Mouse (Mus musculus) forebrain, embryonic 15.5 days (tissue): Measurements from ENCODE around the gene Cep57l1. TPM values are rescaled to one million over a fixed set of nuclear protein-coding genes. Genes with fewer than 3 reads are reported as not detected.
A peak's percentile ranks its signal among the peaks of the same experiment; 100 is the strongest.

Experiments
- ATAC-seq: fragments of 200-750 bp; cut with Nextera tagmentation; replicated peaks from 2 replicates; pipeline ENCODE4 v1.8.0; 2017; ENCODE audit warnings: mild to moderate bottlenecking, moderate TSS enrichment, moderate library complexity
- H3K27ac ChIP-seq: fragments of 300-500 bp; sonication (generic); replicated peaks from 2 replicates; pipeline ENCODE4 v1.5.1; 2015; ENCODE audit warnings: mild to moderate bottlenecking, inconsistent platforms
- H3K27me3 ChIP-seq: fragments of 300-500 bp; sonication (generic); 2 replicates; pipeline ENCODE4 v1.6.1; 2015; ENCODE audit warnings: inconsistent platforms
- H3K36me3 ChIP-seq: fragments of 300-500 bp; sonication (generic); 2 replicates; pipeline ENCODE4 v1.6.1; 2015; ENCODE audit warnings: mild to moderate bottlenecking, inconsistent platforms
- H3K4me1 ChIP-seq: fragments of 300-500 bp; sonication (generic); 2 replicates; pipeline ENCODE4 v1.6.1; 2015; ENCODE audit warnings: inconsistent platforms
- H3K4me2 ChIP-seq: fragments of 300-500 bp; sonication (generic); replicated peaks from 2 replicates; pipeline ENCODE4 v1.6.1; 2015; ENCODE audit warnings: mild to moderate bottlenecking, inconsistent platforms
- H3K4me3 ChIP-seq: fragments of 300-500 bp; sonication (generic); 2 replicates; pipeline ENCODE4 v1.5.1; 2015; ENCODE audit warnings: mild to moderate bottlenecking, inconsistent platforms
- H3K9ac ChIP-seq: fragments of 300-500 bp; sonication (generic); replicated peaks from 2 replicates; pipeline ENCODE4 v1.6.1; 2015; ENCODE audit warnings: mild to moderate bottlenecking, inconsistent platforms
- H3K9me3 ChIP-seq: fragments of 300-500 bp; sonication (generic); 2 replicates; pipeline ENCODE4 v1.6.1; 2016; ENCODE audit warnings: inconsistent platforms
- WGBS: fragments of 180-500 bp; shearing (Covaris S2); methylation state at CpG from one replicate; pipeline ENCODE4 v1.1.7; 2015; ENCODE audit warnings: mixed read lengths; 5-methylcytosine and 5-hydroxymethylcytosine counted together
- polyA plus RNA-seq: library from polyadenylated mRNA; unstranded; fragments of >200 nt; fragmentation: Nextera tagmentation; extraction: Ambion mirVana; gene quantifications from 2 replicates; pipeline ENCODE4 v1.2.1, GENCODE M21; 2015

Cep57l1 gene
- 19.9 and 21.5 TPM in 2 replicates for polyA plus RNA-seq

- Histone ChIP-seq H3K36me3 (no peaks in the 10 kb centered on the region), H3K9ac (peak within 1 kb of the TSS; percentile 90), H3K4me3 (peak within 1 kb of the TSS; percentile 94), H3K9me3 (no peaks in the 10 kb centered on the region), H3K4me2 (peak within 1 kb of the TSS; percentile 79), H3K27me3 (no peaks in the 10 kb centered on the region), H3K27ac (peak within 1 kb of the TSS; percentile 97), H3K4me1 (peaks cover 39% of the 10 kb centered on the region)
- peak; percentile 95 for ATAC-seq
- under 1% methylated on average over 68 of the region's 69 CpGs for WGBS
Observed at GRCm38 (mm10) chr10:41809771-41810563, at the start of gene Cep57l1, which contains the start of gene Sesn1. Gene Cep57l1, minus strand, starts transcription at chr10:41809871. Gene Sesn1, plus strand, starts transcription at chr10:41809935.

GRCm38 (mm10) chr10:41848721-41849120, 39.0 kb upstream of the Cep57l1 start:
- Histone ChIP-seq H3K9ac (no peak overlapping the region), H3K36me3 (no peaks in the 10 kb centered on the region), H3K9me3 (no peaks in the 10 kb centered on the region), H3K4me3 (no peak overlapping the region), H3K4me1 (0 out of 2 replicates have a peak, but pooled peaks cover 2% of the 10 kb centered on the region), H3K27ac (no peak overlapping the region), H3K27me3 (no peaks in the 10 kb centered on the region), H3K4me2 (no peak overlapping the region)
- WGBS: 97% methylated on average over 2 of the region's 2 CpGs
- no peak for ATAC-seq

- 94% methylated on average over 8 of the region's 8 CpGs for WGBS
- Histone ChIP-seq H3K9me3 (no peaks in the 10 kb centered on the region), H3K27ac (no peak overlapping the region), H3K9ac (no peak overlapping the region), H3K4me1 (0 out of 2 replicates have a peak, but pooled peaks cover 2% of the 10 kb centered on the region), H3K36me3 (no peaks in the 10 kb centered on the region), H3K4me3 (no peak overlapping the region), H3K27me3 (no peaks in the 10 kb centered on the region), H3K4me2 (no peak overlapping the region)
- no peak for ATAC-seq
Observed at GRCm38 (mm10) chr10:41847737-41848136, 38.1 kb upstream of the Cep57l1 start.

- no peak for ATAC-seq
- Histone ChIP-seq H3K4me3 (no peak overlapping the region), H3K27me3 (no peaks in the 10 kb centered on the region), H3K4me2 (no peak overlapping the region), H3K9ac (no peak overlapping the region), H3K27ac (no peak overlapping the region), H3K36me3 (no peaks in the 10 kb centered on the region), H3K4me1 (no peaks in the 10 kb centered on the region), H3K9me3 (no peaks in the 10 kb centered on the region)
- WGBS: 82% methylated on average over 4 of the region's 4 CpGs
Observed at GRCm38 (mm10) chr10:41838911-41839310, 29.2 kb upstream of the Cep57l1 start.

GRCm38 (mm10) chr10:41834131-41834530, 24.5 kb upstream of the Cep57l1 start:
- Histone ChIP-seq H3K36me3 (no peaks in the 10 kb centered on the region), H3K4me1 (no peaks in the 10 kb centered on the region), H3K9ac (no peak overlapping the region), H3K4me3 (no peak overlapping the region), H3K27me3 (no peaks in the 10 kb centered on the region), H3K9me3 (no peaks in the 10 kb centered on the region), H3K27ac (no peak overlapping the region), H3K4me2 (no peak overlapping the region)
- no peak for ATAC-seq
- 87% methylated on average over 2 of the region's 2 CpGs for WGBS

GRCm38 (mm10) chr10:41832191-41832590, 22.5 kb upstream of the Cep57l1 start:
- 75% methylated on average over 6 of the region's 6 CpGs for WGBS
- Histone ChIP-seq H3K27me3 (no peaks in the 10 kb centered on the region), H3K4me2 (no peak overlapping the region), H3K9ac (no peak overlapping the region), H3K4me3 (no peak overlapping the region), H3K9me3 (no peaks in the 10 kb centered on the region), H3K36me3 (no peaks in the 10 kb centered on the region), H3K27ac (no peak overlapping the region), H3K4me1 (no peaks in the 10 kb centered on the region)
- ATAC-seq: no peak

GRCm38 (mm10) chr10:41830851-41831522, 21.3 kb upstream of the Cep57l1 start:
- Histone ChIP-seq H3K27ac (no peak overlapping the region), H3K4me2 (no peak overlapping the region), H3K36me3 (no peaks in the 10 kb centered on the region), H3K4me3 (no peak overlapping the region), H3K9me3 (no peaks in the 10 kb centered on the region), H3K4me1 (no peaks in the 10 kb centered on the region), H3K27me3 (no peaks in the 10 kb centered on the region), H3K9ac (no peak overlapping the region)
- peak; percentile 57; the same call in 1 of the 2 replicates for ATAC-seq
- WGBS: 51% methylated on average over 9 of the region's 9 CpGs

- no peak for ATAC-seq
- no peak overlapping the region for H3K9ac ChIP-seq
- H3K4me2 ChIP-seq: no peak overlapping the region
- H3K27ac ChIP-seq: no peak overlapping the region
- H3K27me3 ChIP-seq: no peaks in the 10 kb centered on the region
- WGBS: 70% methylated on average over 4 of the region's 4 CpGs
- no peaks in the 10 kb centered on the region for H3K9me3 ChIP-seq
- H3K36me3 ChIP-seq: no peaks in the 10 kb centered on the region
- H3K4me3 ChIP-seq: no peak overlapping the region
- no peaks in the 10 kb centered on the region for H3K4me1 ChIP-seq
Observed at GRCm38 (mm10) chr10:41830445-41830844, 20.8 kb upstream of the Cep57l1 start.

GRCm38 (mm10) chr10:41829980-41830379, 20.3 kb upstream of the Cep57l1 start:
- H3K36me3 ChIP-seq: no peaks in the 10 kb centered on the region
- no peak overlapping the region for H3K9ac ChIP-seq
- no peak overlapping the region for H3K4me3 ChIP-seq
- H3K27ac ChIP-seq: no peak overlapping the region
- ATAC-seq: no peak
- H3K4me1 ChIP-seq: no peaks in the 10 kb centered on the region
- WGBS: 93% methylated on average over 2 of the region's 2 CpGs
- no peaks in the 10 kb centered on the region for H3K27me3 ChIP-seq
- no peak overlapping the region for H3K4me2 ChIP-seq
- no peaks in the 10 kb centered on the region for H3K9me3 ChIP-seq

GRCm38 (mm10) chr10:41829191-41829590, 19.5 kb upstream of the Cep57l1 start:
- no peak overlapping the region for H3K27ac ChIP-seq
- H3K9me3 ChIP-seq: no peaks in the 10 kb centered on the region
- no peak overlapping the region for H3K9ac ChIP-seq
- H3K4me1 ChIP-seq: no peaks in the 10 kb centered on the region
- WGBS: 78% methylated on average over 5 of the region's 5 CpGs
- no peaks in the 10 kb centered on the region for H3K36me3 ChIP-seq
- ATAC-seq: no peak
- H3K27me3 ChIP-seq: no peaks in the 10 kb centered on the region
- H3K4me3 ChIP-seq: no peak overlapping the region
- no peak overlapping the region for H3K4me2 ChIP-seq

GRCm38 (mm10) chr10:41827784-41828183, 18.1 kb upstream of the Cep57l1 start:
- 92% methylated on average over 4 of the region's 4 CpGs for WGBS
- H3K36me3 ChIP-seq: no peaks in the 10 kb centered on the region
- H3K4me1 ChIP-seq: no peaks in the 10 kb centered on the region
- H3K4me3 ChIP-seq: no peak overlapping the region
- H3K9me3 ChIP-seq: no peaks in the 10 kb centered on the region
- no peak for ATAC-seq
- no peaks in the 10 kb centered on the region for H3K27me3 ChIP-seq
- H3K27ac ChIP-seq: no peak overlapping the region
- H3K4me2 ChIP-seq: no peak overlapping the region
- no peak overlapping the region for H3K9ac ChIP-seq

GRCm38 (mm10) chr10:41826526-41827116, 16.9 kb upstream of the Cep57l1 start:
- H3K36me3 ChIP-seq: no peaks in the 10 kb centered on the region
- H3K4me1 ChIP-seq: no peaks in the 10 kb centered on the region
- H3K9me3 ChIP-seq: no peaks in the 10 kb centered on the region
- H3K4me2 ChIP-seq: no peak overlapping the region
- WGBS: 91% methylated on average over 6 of the region's 6 CpGs
- no peak overlapping the region for H3K4me3 ChIP-seq
- H3K27ac ChIP-seq: no peak overlapping the region
- H3K9ac ChIP-seq: no peak overlapping the region
- ATAC-seq: no peak
- H3K27me3 ChIP-seq: no peaks in the 10 kb centered on the region
